Mouse (Mus musculus) embryonic facial prominence, embryonic 13.5 days (tissue): ENCODE measurements at regions not wholly inside any gene's neighbourhood (a gene's known extent, or its start where the extent isn't known, plus 50 kb on each side); places are given as distances from the start of the nearest gene placed in this dataset.
A peak's percentile ranks its signal among the peaks of the same experiment; 100 is the strongest.

Experiments
- ATAC-seq: fragments of 200-750 bp; cut with Nextera tagmentation; 2 replicates; pipeline ENCODE4 v1.8.0; 2017; ENCODE audit warnings: low read depth; ENCODE audit not compliant: insufficient number of reproducible peaks, insufficient read depth, low FRiP score, low TSS enrichment
- H3K27ac ChIP-seq: fragments of 300-500 bp; sonication (generic); 2 replicates; pipeline ENCODE4 v1.5.1; 2015; ENCODE audit warnings: moderate library complexity, mild to moderate bottlenecking, inconsistent platforms
- H3K27me3 ChIP-seq: fragments of 300-500 bp; sonication (generic); 2 replicates; pipeline ENCODE4 v1.6.1; 2015; ENCODE audit warnings: mild to moderate bottlenecking, inconsistent platforms
- H3K36me3 ChIP-seq: fragments of 300-500 bp; sonication (generic); 2 replicates; pipeline ENCODE4 v1.6.1; 2015; ENCODE audit warnings: mild to moderate bottlenecking, inconsistent platforms
- H3K4me1 ChIP-seq: fragments of 300-500 bp; sonication (generic); 2 replicates; pipeline ENCODE4 v1.6.1; 2015; ENCODE audit warnings: inconsistent platforms
- H3K4me2 ChIP-seq: fragments of 300-500 bp; sonication (generic); 2 replicates; pipeline ENCODE4 v1.6.1; 2015; ENCODE audit warnings: moderate library complexity, mild to moderate bottlenecking, inconsistent platforms
- H3K4me3 ChIP-seq: fragments of 300-500 bp; sonication (generic); 2 replicates; pipeline ENCODE4 v1.5.1; 2015; ENCODE audit warnings: mild to moderate bottlenecking, inconsistent platforms
- H3K9ac ChIP-seq: fragments of 300-500 bp; sonication (generic); 2 replicates; pipeline ENCODE4 v1.6.1; 2015; ENCODE audit warnings: mild to moderate bottlenecking, inconsistent platforms
- H3K9me3 ChIP-seq: fragments of 300-500 bp; sonication (generic); 2 replicates; pipeline ENCODE4 v1.6.1; 2016; ENCODE audit warnings: inconsistent platforms
- WGBS: fragments of 180-500 bp; shearing (Covaris S2); methylation state at CpG from one replicate; pipeline ENCODE4 v1.1.7; 2015; ENCODE audit warnings: mixed read lengths; 5-methylcytosine and 5-hydroxymethylcytosine counted together

- no peak overlapping the region for H3K4me2 ChIP-seq
- H3K27ac ChIP-seq: no peak overlapping the region
- no peak overlapping the region for H3K4me3 ChIP-seq
- no peaks in the 10 kb centered on the region for H3K27me3 ChIP-seq
- no peaks in the 10 kb centered on the region for H3K9me3 ChIP-seq
- WGBS: 73% methylated on average over 5 of the region's 5 CpGs
- no peak for ATAC-seq
- H3K9ac ChIP-seq: no peak overlapping the region
- H3K36me3 ChIP-seq: no peaks in the 10 kb centered on the region
- no peaks in the 10 kb centered on the region for H3K4me1 ChIP-seq
Observed at GRCm38 (mm10) chr4:97439288-97440029, 256.5 kb upstream of the Gm10192 start.

- Histone ChIP-seq H3K9me3 (no peaks in the 10 kb centered on the region), H3K4me1 (no peaks in the 10 kb centered on the region), H3K27ac (no peak overlapping the region), H3K9ac (no peak overlapping the region), H3K36me3 (no peaks in the 10 kb centered on the region), H3K4me3 (no peak overlapping the region), H3K27me3 (no peaks in the 10 kb centered on the region), H3K4me2 (no peak overlapping the region)
- WGBS: 51% methylated on average over 1 of the region's 1 CpGs
- no peak for ATAC-seq
Observed at GRCm38 (mm10) chr4:97432681-97433080, 249.7 kb upstream of the Gm10192 start.

- H3K4me2 ChIP-seq: no peak overlapping the region
- H3K9me3 ChIP-seq: no peaks in the 10 kb centered on the region
- H3K36me3 ChIP-seq: no peaks in the 10 kb centered on the region
- WGBS: 82% methylated on average over 1 of the region's 1 CpGs
- no peaks in the 10 kb centered on the region for H3K27me3 ChIP-seq
- no peak overlapping the region for H3K4me3 ChIP-seq
- H3K9ac ChIP-seq: no peak overlapping the region
- H3K27ac ChIP-seq: no peak overlapping the region
- H3K4me1 ChIP-seq: no peaks in the 10 kb centered on the region
- no peak for ATAC-seq
Observed at GRCm38 (mm10) chr4:97432094-97432493, 249.1 kb upstream of the Gm10192 start.

- H3K9ac ChIP-seq: no peak overlapping the region
- no peaks in the 10 kb centered on the region for H3K36me3 ChIP-seq
- H3K9me3 ChIP-seq: no peaks in the 10 kb centered on the region
- H3K4me2 ChIP-seq: no peak overlapping the region
- H3K27ac ChIP-seq: no peak overlapping the region
- no peaks in the 10 kb centered on the region for H3K4me1 ChIP-seq
- no peak for ATAC-seq
- no peaks in the 10 kb centered on the region for H3K27me3 ChIP-seq
- no peak overlapping the region for H3K4me3 ChIP-seq
- WGBS: 55% methylated on average over 2 of the region's 2 CpGs
Observed at GRCm38 (mm10) chr4:97431239-97431638, 248.3 kb upstream of the Gm10192 start.

GRCm38 (mm10) chr4:97419845-97420244, 236.9 kb upstream of the Gm10192 start:
- no peaks in the 10 kb centered on the region for H3K27me3 ChIP-seq
- WGBS: 90% methylated on average over 1 of the region's 1 CpGs
- ATAC-seq: no peak
- H3K4me2 ChIP-seq: no peak overlapping the region
- H3K9ac ChIP-seq: no peak overlapping the region
- no peaks in the 10 kb centered on the region for H3K4me1 ChIP-seq
- H3K4me3 ChIP-seq: no peak overlapping the region
- H3K36me3 ChIP-seq: no peaks in the 10 kb centered on the region
- H3K27ac ChIP-seq: no peak overlapping the region
- no peaks in the 10 kb centered on the region for H3K9me3 ChIP-seq

GRCm38 (mm10) chr4:97418616-97419015, 235.7 kb upstream of the Gm10192 start:
- H3K27me3 ChIP-seq: no peaks in the 10 kb centered on the region
- no peaks in the 10 kb centered on the region for H3K4me1 ChIP-seq
- no peak overlapping the region for H3K9ac ChIP-seq
- H3K27ac ChIP-seq: 0 out of 2 replicates have a peak overlapping the region, but pooled peaks have one; percentile 7
- H3K4me3 ChIP-seq: no peak overlapping the region
- WGBS: 36% methylated on average over 5 of the region's 5 CpGs
- ATAC-seq: peak; percentile 56; the same call in 1 of the 2 replicates
- H3K4me2 ChIP-seq: no peak overlapping the region
- H3K36me3 ChIP-seq: no peaks in the 10 kb centered on the region
- H3K9me3 ChIP-seq: no peaks in the 10 kb centered on the region

GRCm38 (mm10) chr4:97417943-97418342, 235.0 kb upstream of the Gm10192 start:
- Histone ChIP-seq H3K4me2 (no peak overlapping the region), H3K4me1 (no peaks in the 10 kb centered on the region), H3K27ac (no peak overlapping the region), H3K36me3 (no peaks in the 10 kb centered on the region), H3K4me3 (no peak overlapping the region), H3K9me3 (no peaks in the 10 kb centered on the region), H3K9ac (no peak overlapping the region), H3K27me3 (no peaks in the 10 kb centered on the region)
- no peak for ATAC-seq

- no peak overlapping the region for H3K4me2 ChIP-seq
- no peak overlapping the region for H3K4me3 ChIP-seq
- no peaks in the 10 kb centered on the region for H3K4me1 ChIP-seq
- no peak for ATAC-seq
- H3K9ac ChIP-seq: no peak overlapping the region
- no peaks in the 10 kb centered on the region for H3K9me3 ChIP-seq
- H3K36me3 ChIP-seq: no peaks in the 10 kb centered on the region
- H3K27me3 ChIP-seq: no peaks in the 10 kb centered on the region
- H3K27ac ChIP-seq: no peak overlapping the region
- 58% methylated on average over 7 of the region's 7 CpGs for WGBS
Observed at GRCm38 (mm10) chr4:97408633-97409296, 225.8 kb upstream of the Gm10192 start.

GRCm38 (mm10) chr4:97394697-97395280, 211.8 kb upstream of the Gm10192 start:
- no peaks in the 10 kb centered on the region for H3K36me3 ChIP-seq
- H3K27me3 ChIP-seq: no peaks in the 10 kb centered on the region
- ATAC-seq: no peak
- H3K27ac ChIP-seq: no peak overlapping the region
- H3K9me3 ChIP-seq: peaks cover under 1% of the 10 kb centered on the region; the same call in 1 of the 2 replicates
- 55% methylated on average over 3 of the region's 3 CpGs for WGBS
- no peaks in the 10 kb centered on the region for H3K4me1 ChIP-seq
- H3K4me3 ChIP-seq: no peak overlapping the region
- H3K9ac ChIP-seq: no peak overlapping the region
- H3K4me2 ChIP-seq: no peak overlapping the region

GRCm38 (mm10) chr4:97381084-97381483, 198.1 kb upstream of the Gm10192 start:
- H3K36me3 ChIP-seq: no peaks in the 10 kb centered on the region
- no peaks in the 10 kb centered on the region for H3K27me3 ChIP-seq
- WGBS: 27% methylated on average over 3 of the region's 3 CpGs
- H3K9ac ChIP-seq: no peak overlapping the region
- no peak overlapping the region for H3K27ac ChIP-seq
- no peak overlapping the region for H3K4me2 ChIP-seq
- H3K4me3 ChIP-seq: no peak overlapping the region
- ATAC-seq: no peak
- H3K4me1 ChIP-seq: peaks cover 9% of the 10 kb centered on the region
- no peaks in the 10 kb centered on the region for H3K9me3 ChIP-seq

GRCm38 (mm10) chr4:97377593-97378542, 194.9 kb upstream of the Gm10192 start:
- Histone ChIP-seq H3K27ac (no peak overlapping the region), H3K9ac (no peak overlapping the region), H3K9me3 (no peaks in the 10 kb centered on the region), H3K4me1 (peaks cover 9% of the 10 kb centered on the region), H3K4me3 (no peak overlapping the region), H3K27me3 (no peaks in the 10 kb centered on the region), H3K36me3 (no peaks in the 10 kb centered on the region), H3K4me2 (no peak overlapping the region)
- WGBS: 77% methylated on average over 8 of the region's 8 CpGs
- ATAC-seq: no peak
